Mouse (Mus musculus) gastrocnemius, postnatal 25 days (tissue): Measurements from ENCODE around the gene Bcl2a1b. TPM values are rescaled to one million over a fixed set of nuclear protein-coding genes. Genes with fewer than 3 reads are reported as not detected.
A peak's percentile ranks its signal among the peaks of the same experiment; 100 is the strongest.
"Not testable (repeated sequence)": the region's sequence is repeated elsewhere in the genome, so short reads cannot be mapped to it uniquely, and the experiment has no call there.

Experiments
- DNase-seq: peaks from one replicate; pipeline ENCODE4 v3.0.0; 2022
- long read RNA-seq, 2 experiments: library from polyadenylated mRNA; stranded (forward); transcript quantifications; one replicate each; pipeline ENCODE4 v2.0.0; 2021
- total RNA-seq, 2 experiments: library from RNA; stranded (reverse); gene quantifications; 1 replicate in 1 of 2; 2 replicates in 1 of 2; pipeline ENCODE4 v1.2.3; 2021

Gene Bcl2a1b
- not detected for total RNA-seq
- long read RNA-seq, experiment 1, result 0 reads
- long read RNA-seq, experiment 2, result 0 reads

- not testable (repeated sequence) for DNase-seq
Observed at GRCm38 (mm10) chr9:89198969-89199416, at the start of gene Bcl2a1b, which contains the start of gene Gm29094. Bcl2a1b (plus strand) TSS chr9:89199209. Gm29094 (plus strand) TSS chr9:89199379.

GRCm38 (mm10) chr9:89172539-89172938, 26.5 kb upstream of the Bcl2a1b start:
- not testable (repeated sequence) for DNase-seq

- DNase-seq, result not testable (repeated sequence)
Observed at GRCm38 (mm10) chr9:89178833-89179232, 20.2 kb upstream of the Bcl2a1b start.

- not testable (repeated sequence) for DNase-seq
Observed at GRCm38 (mm10) chr9:89179469-89179868, 19.5 kb upstream of the Bcl2a1b start.

GRCm38 (mm10) chr9:89187006-89187405, 12.0 kb upstream of the Bcl2a1b start:
- not testable (repeated sequence) for DNase-seq

- DNase-seq, result not testable (repeated sequence)
Observed at GRCm38 (mm10) chr9:89195483-89195882, 3.5 kb upstream of the Bcl2a1b start.

- not testable (repeated sequence) for DNase-seq
Observed at GRCm38 (mm10) chr9:89197509-89197908, 1.5 kb upstream of the Bcl2a1b start.

- DNase-seq, result not testable (repeated sequence)
Observed at GRCm38 (mm10) chr9:89198349-89198748, 660 bp upstream of the Bcl2a1b start.

GRCm38 (mm10) chr9:89202256-89202655, 3.2 kb downstream of the Bcl2a1b start:
- DNase-seq, result not testable (repeated sequence)

GRCm38 (mm10) chr9:89208939-89209338, 9.9 kb downstream of the Bcl2a1b start:
- DNase-seq, result not testable (repeated sequence)

GRCm38 (mm10) chr9:89210353-89211064, 11.5 kb downstream of the Bcl2a1b start, which contains the start of gene Mthfs:
Mthfs (plus strand) TSS chr9:89210676.
- DNase-seq, result not testable (repeated sequence)

- peak; percentile 84 for DNase-seq
Observed at GRCm38 (mm10) chr9:89211065-89211858, 12.3 kb downstream of the Bcl2a1b start.

- DNase-seq, result not testable (repeated sequence)
Observed at GRCm38 (mm10) chr9:89212428-89212827, 13.4 kb downstream of the Bcl2a1b start.

GRCm38 (mm10) chr9:89218174-89218573, 19.2 kb downstream of the Bcl2a1b start:
- DNase-seq, result not testable (repeated sequence)

- not testable (repeated sequence) for DNase-seq
Observed at GRCm38 (mm10) chr9:89219668-89220067, 20.7 kb downstream of the Bcl2a1b start.

GRCm38 (mm10) chr9:89220704-89221287, 21.8 kb downstream of the Bcl2a1b start:
- DNase-seq, result not testable (repeated sequence)

GRCm38 (mm10) chr9:89226071-89226470, 27.1 kb downstream of the Bcl2a1b start:
- DNase-seq, result no peak

- DNase-seq, result no peak
Observed at GRCm38 (mm10) chr9:89228122-89228521, 29.1 kb downstream of the Bcl2a1b start.

GRCm38 (mm10) chr9:89230897-89231497, 32.0 kb downstream of the Bcl2a1b start:
- DNase-seq, result not testable (repeated sequence)

- DNase-seq, result not testable (repeated sequence)
Observed at GRCm38 (mm10) chr9:89237131-89237530, 38.1 kb downstream of the Bcl2a1b start.

GRCm38 (mm10) chr9:89238976-89239505, 40.0 kb downstream of the Bcl2a1b start:
- DNase-seq, result not testable (repeated sequence)
